Mouse (Mus musculus): ENCODE results near the gene Ush1c.
"Not testable (repeated sequence)": the region's sequence is repeated elsewhere in the genome, so short reads cannot be mapped to it uniquely, and the experiment has no call there.

Gene Ush1c

GRCm38 (mm10) chr7:46204775-46205174 lies 33.5 kb downstream of the Ush1c start:
- DNase-seq (ENCODE audit: low spot score): no peak

- peak; percentile 68 for DNase-seq (ENCODE audit: low spot score)
These were observed 34.2 kb downstream of the Ush1c start for GRCm38 (mm10) chr7:46204046-46204471.

GRCm38 (mm10) chr7:46201649-46202048 lies 36.7 kb downstream of the Ush1c start:
- DNase-seq (ENCODE audit: low spot score): no peak

GRCm38 (mm10) chr7:46200021-46200420 lies 38.3 kb downstream of the Ush1c start:
- DNase-seq (ENCODE audit: low spot score): no peak

- no peak for DNase-seq (ENCODE audit: low spot score)
These were observed 42.9 kb downstream of the Ush1c start for GRCm38 (mm10) chr7:46195356-46195755.

- DNase-seq (ENCODE audit: low spot score): no peak
These were observed 54.1 kb downstream of the Ush1c start for GRCm38 (mm10) chr7:46184232-46184631.

GRCm38 (mm10) chr7:46181590-46181989 lies 56.7 kb downstream of the Ush1c start:
- DNase-seq (ENCODE audit: low spot score): peak; percentile 61

GRCm38 (mm10) chr7:46179431-46180275 lies 58.6 kb downstream of the Ush1c start, which contains the start of gene Abcc8:
Gene Abcc8 (minus strand): TSS chr7:46180033.
- no peak for DNase-seq (ENCODE audit: low spot score)

GRCm38 (mm10) chr7:46168980-46169379 lies 69.3 kb downstream of the Ush1c start:
- not testable (repeated sequence) for DNase-seq (ENCODE audit: low spot score)

GRCm38 (mm10) chr7:46168402-46168801 lies 69.9 kb downstream of the Ush1c start:
- no peak for DNase-seq (ENCODE audit: low spot score)

- DNase-seq (ENCODE audit: low spot score): no peak
These were observed 70.4 kb downstream of the Ush1c start for GRCm38 (mm10) chr7:46167901-46168300.

- DNase-seq (ENCODE audit: low spot score): no peak
These were observed 72.4 kb downstream of the Ush1c start for GRCm38 (mm10) chr7:46165876-46166275.

- DNase-seq (ENCODE audit: low spot score): no peak
These were observed 75.6 kb downstream of the Ush1c start for GRCm38 (mm10) chr7:46162731-46163130.

GRCm38 (mm10) chr7:46162132-46162727 lies 76.1 kb downstream of the Ush1c start:
- DNase-seq (ENCODE audit: low spot score): no peak

GRCm38 (mm10) chr7:46161615-46162014 lies 76.7 kb downstream of the Ush1c start:
- no peak for DNase-seq (ENCODE audit: low spot score)

- no peak for DNase-seq (ENCODE audit: low spot score)
These were observed 80.6 kb downstream of the Ush1c start for GRCm38 (mm10) chr7:46157746-46158145.

- no peak for DNase-seq (ENCODE audit: low spot score)
These were observed 83.5 kb downstream of the Ush1c start for GRCm38 (mm10) chr7:46154498-46155488.

GRCm38 (mm10) chr7:46152819-46153351 lies 85.4 kb downstream of the Ush1c start:
- DNase-seq (ENCODE audit: low spot score): no peak

GRCm38 (mm10) chr7:46147417-46147816 lies 90.9 kb downstream of the Ush1c start:
- DNase-seq (ENCODE audit: low spot score): no peak

- DNase-seq (ENCODE audit: low spot score): no peak
These were observed 91.5 kb downstream of the Ush1c start for GRCm38 (mm10) chr7:46146675-46147308.
